Mouse (Mus musculus) spleen, postnatal 4 days (tissue): Measurements from ENCODE around the gene Clns1a.

Experiments
- DNase-seq, 2 experiments: peaks; one replicate each; pipeline ENCODE4 v3.0.0; 2022; ENCODE audit warnings: low spot score in 2 of 2

Clns1a gene

DNA sequence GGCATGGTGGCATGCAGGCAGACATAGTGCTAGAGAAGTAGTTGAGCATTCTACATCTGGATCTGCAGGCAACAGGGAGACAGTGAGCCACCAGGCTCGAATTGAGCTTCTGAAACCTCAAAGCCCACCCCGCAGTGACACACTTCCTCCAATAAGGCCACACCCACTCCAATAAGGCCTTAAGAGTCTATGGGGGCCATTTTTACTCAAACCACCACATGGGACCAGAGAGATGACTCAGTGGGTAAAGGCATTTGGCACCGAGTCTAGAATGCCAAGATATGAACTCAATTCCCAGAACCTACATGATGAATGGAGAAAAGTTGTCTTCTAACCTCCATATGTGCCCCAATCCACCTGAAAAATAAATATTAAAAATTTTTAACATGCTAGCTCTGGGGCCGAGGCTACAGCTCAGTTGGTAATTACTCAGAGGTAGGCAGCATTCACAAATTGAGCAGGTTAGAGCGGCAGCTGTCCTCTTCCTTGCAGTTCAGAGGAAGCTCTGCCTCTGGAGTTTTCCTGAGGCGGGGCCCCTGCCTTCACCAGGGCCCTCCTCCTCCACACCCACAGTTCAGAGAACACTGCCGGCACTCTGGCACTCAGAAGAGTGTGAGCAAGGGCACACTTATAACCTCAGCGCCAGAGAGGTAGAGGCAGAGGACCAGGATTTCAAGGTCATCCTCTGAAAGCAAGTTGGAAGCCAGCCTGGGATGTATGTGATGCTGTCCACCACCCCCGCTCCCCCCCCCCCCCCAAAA, 70.2 kb downstream of the Clns1a start:
- DNase-seq: no peak

DNA sequence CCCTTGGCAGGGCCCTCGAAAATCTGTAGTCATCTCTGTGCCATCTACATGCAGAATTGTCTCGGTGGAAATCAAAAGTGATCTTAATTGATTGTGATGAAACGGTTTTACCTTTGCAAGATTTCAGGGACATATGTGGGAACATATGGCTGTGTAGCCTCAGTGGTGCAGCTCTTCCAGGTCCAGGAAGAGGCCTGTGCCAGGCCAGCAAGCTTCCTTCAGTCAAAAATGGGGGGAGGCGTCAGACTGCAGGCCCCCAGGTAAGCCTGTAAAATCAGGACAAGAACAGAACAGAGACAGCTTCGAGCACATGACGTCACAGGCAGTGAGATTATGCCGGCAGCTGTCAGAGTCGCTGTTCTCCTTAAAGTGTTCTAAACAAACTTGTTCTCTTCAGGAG, 71.4 kb downstream of the Clns1a start:
- DNase-seq: no peak

DNA sequence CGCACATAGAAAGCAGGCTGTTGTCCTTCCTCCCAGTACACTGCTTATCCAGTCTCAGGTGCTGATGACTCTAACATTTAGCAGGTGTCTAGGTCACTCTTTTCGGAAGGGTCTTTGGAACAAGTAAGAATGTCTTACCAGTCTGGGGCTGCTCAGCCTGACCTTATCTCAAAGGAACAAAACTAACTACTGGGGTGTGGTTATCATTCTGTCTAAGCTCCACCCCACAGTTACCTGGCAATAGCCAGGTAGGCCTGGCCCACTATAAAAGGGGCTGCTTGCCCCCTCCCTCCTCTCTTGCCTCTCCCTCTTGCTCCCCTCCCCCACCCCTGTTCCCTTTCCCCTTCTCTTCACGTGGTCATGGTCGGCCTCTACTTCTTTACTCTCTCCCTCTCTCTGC, 72.6 kb downstream of the Clns1a start:
- no peak for DNase-seq
